Mouse (Mus musculus): Measurements from ENCODE around the gene Ell3. TPM values are rescaled to one million over a fixed set of nuclear protein-coding genes. Genes with fewer than 3 reads are reported as not detected.

Gene Ell3
- polyA plus RNA-seq (2014; fragmentation: Illumina TruSeq; extraction: RNeasy Lipid Tissue Mini Kit (QIAGEN cat#74804)), result 0.74 TPM

DNA sequence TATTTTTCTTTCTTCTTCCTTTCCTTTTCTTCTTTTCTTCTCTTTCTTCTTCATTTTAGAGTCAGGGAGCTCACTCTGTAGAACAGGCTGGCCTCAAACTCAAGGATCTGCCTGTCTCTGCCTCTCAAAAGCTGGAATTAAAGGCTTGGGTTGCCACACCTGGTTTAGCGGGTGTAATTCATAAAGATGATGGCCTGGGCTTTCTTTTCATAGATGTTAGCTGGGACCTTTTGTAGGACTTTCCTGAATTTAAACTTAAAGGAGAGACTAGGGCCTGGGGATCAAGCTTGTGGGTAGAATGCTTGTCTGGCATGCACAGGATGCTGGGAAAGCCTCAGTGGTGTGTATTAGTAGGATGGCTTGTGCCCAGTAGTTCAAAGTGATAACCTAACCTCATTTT, at the start of gene Ell3:
TSS of gene Ell3 (minus strand) at position 101 of the 400 bp plus-strand sequence.

DNA sequence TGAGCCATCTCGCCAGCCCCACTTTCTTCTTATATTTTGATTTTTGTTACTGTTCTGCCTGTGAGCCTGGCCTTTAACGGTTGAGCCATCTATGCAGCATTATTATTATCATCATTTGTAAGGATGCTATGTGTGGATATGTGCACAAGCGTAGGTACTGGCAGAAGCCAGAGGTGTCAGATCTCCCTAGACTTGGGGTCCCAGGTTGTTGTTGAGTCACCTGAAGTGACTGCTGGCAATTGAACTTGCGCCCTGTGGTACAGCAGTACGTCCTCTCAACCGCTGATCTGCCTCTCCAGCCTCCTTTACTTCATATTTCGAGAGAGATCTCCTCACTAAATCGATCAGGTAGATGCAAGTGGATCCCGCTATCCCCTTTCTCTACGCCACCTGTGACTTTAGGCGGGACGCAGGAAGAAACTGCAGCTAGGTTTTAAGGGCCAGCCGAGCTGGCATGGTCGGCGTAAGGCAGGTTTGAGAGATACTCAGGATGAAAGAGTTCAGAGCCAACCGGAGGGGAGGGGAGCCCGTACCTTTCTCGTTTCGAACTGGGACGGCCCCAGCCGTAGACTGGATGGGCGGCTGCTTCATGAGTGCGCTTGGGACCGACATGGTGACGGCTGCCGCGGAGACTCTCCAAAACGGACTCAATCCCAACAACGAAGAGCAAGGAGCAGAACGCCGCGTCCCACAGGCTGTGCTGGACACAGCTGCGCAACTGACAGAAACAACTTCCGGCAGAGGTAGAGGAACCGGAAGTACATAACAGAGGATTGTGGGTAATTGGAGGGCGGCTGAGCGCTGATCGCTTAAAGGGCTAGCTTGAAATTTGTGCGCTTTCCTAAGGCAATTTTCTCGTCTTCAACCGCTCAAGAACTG, 29.5 kb upstream of the Ell3 start, which contains the start of gene Mfap1b:
TSS of gene Mfap1b (minus strand) at position 767 of the 879 bp plus-strand sequence.

DNA sequence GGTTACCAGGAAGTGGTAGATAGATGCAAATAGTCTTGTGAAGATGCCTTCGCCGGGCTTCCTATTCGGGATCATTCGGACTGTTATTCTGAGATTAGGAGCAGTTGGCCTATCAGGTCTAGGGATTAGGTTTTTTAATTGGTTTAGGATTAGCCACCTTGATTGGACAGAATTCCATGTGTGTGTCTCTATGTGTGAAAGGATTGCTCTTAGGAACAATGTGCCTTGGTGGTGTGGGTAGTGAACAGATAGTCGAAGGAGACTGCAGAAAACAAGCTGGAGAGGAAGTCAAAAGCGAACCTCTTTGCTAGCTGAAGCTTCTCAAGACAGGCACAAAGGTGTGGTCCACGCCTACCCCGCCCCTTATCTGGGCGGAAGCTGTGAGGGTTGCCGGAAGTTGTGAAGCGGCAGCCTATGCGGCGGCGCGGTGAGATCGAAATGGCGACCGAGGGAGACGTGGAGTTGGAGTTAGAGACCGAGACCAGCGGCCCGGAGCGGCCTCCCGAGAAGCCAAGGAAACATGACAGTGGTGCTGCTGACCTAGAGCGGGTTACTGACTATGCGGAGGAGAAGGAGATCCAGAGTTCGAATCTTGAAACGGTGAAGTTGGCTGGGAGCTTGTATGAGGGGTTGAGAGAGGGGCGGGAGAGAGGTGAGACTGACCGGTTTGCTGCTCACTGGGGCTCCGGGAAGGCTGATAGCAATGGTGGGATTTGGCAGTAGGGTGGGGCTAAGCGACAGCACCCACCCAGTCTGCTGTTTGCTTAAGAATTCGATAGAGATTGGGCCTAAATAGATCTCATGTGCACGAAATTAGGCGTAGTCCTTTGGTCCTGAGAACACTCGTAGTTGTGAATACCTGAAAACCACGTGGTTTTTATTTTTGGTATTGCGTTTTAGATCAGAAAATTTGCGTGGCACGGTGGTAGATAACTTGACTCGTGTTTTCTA, 12.9 kb upstream of the Ell3 start, which contains the start of gene Serinc4:
TSS of gene Serinc4 (minus strand) at position 90 of the 951 bp plus-strand sequence.

DNA sequence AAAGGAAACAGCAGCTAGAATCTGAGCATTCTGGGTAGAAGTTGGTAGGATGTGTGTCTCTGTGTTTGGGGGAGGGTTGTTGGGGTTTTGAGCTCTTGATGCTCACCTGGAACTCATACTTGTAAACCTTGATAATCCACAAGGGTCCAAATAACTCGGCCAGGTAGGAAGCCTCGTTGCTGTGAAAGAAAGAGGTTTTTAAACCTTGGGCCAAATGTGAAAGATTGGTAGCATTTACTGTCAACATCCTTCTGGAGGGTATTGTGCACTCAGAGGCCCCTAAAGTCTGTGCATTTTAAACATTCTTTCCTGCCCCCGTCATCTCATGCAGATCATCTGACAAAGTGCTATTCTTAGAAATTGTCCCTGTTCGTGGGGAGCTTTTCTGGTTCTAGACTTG, 8.9 kb upstream of the Ell3 start, which contains the start of gene Hypk:
TSS of gene Hypk (plus strand) at position 301 of the 400 bp plus-strand sequence.

DNA sequence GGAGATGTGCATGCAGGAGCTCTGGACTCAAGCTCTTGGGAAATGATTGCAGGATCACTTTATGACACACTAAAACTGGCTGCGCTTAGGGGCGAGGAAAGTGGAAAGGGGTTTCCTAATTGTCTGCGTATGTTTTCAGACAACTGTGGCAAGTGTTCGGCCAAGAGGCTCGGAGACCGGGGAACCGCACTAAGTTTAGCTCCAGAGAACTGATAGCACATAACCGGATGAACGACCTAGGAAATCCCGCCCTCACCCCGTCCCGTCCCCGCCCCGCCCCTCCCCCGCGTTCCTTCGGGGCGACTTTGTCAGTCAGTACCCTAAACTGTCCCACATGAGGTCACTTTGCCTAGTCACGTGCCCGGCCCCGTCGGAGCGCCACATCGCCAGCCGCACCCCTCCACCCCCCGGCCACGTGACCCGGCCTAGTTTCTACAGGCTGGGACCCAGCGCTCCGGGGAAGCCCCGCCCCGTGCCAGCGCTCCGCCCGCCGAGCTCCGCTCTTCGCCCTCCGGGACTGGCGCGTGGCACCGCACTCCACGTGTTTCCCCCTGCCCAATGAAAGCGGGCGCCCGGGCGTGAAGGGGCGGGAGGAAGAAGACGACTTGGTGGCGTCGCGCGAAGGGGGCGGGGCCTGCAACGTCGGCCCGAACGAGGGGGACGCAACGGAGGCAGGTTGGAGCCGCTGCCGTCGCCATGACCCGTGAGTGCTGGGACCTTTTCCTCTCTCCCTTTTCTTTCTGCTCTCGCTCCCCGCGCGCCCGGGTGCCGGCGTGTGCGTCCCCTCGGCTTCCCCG, 4.9 kb upstream of the Ell3 start, which contains the start of gene Serf2:
TSS of gene Serf2 (plus strand) at position 457 of the 797 bp plus-strand sequence.

DNA sequence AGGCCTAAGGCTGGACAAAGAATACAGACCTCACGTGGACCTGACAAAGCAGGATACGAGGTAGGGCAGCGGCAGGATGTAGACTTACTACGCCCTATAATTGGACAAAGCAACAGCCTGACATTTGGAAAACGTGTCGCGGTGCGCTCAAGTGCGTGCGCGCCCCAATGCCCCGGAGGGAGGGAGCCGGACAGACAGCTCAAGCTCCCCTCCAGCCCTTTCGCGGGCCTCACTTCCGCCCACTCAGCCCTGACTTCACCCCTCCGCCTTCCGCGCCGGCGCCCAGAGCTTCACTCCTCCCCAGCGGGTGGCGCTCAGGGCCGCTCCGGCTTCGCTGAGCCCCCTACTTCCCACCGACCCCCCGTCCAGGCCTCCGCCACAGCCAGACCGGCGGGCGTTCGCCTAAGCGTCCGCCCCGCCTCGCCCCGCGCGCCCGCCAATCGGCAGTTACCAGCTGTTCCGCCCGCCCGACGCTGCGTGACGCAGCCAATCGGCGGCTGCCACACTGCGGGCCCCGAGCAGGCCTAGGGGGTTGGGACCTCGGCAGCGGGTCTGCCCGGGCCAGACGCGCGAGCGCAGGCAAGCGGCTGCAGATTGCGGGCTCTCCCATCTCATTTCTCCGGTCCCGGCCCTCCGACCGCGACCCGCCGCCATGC, 30.6 kb downstream of the Ell3 start, which contains the start of the genes Pdia3 and Catsper2:
TSS of gene Pdia3 (plus strand) at position 389 of the 656 bp plus-strand sequence.
TSS of gene Catsper2 (minus strand) at position 406 of the 656 bp plus-strand sequence.

Other genes starting within 250 kb of the Ell3 start
- 23.7 TPM for gene Trp53bp1, start 172.9 kb downstream of the Ell3 start, polyA plus RNA-seq (2014; fragmentation: Illumina TruSeq; extraction: RNeasy Lipid Tissue Mini Kit (QIAGEN cat#74804))
- 1.8 TPM for gene Map1a, start 154.7 kb downstream of the Ell3 start, polyA plus RNA-seq (2014; fragmentation: Illumina TruSeq; extraction: RNeasy Lipid Tissue Mini Kit (QIAGEN cat#74804))
- gene Ppip5k1, start 88.9 kb downstream of the Ell3 start, polyA plus RNA-seq (2014; fragmentation: Illumina TruSeq; extraction: RNeasy Lipid Tissue Mini Kit (QIAGEN cat#74804)), result 6.1 TPM
- gene Ckmt1, start 86.6 kb downstream of the Ell3 start, polyA plus RNA-seq (2014; fragmentation: Illumina TruSeq; extraction: RNeasy Lipid Tissue Mini Kit (QIAGEN cat#74804)), result 0.60 TPM
- not detected for gene Strc, start 57.1 kb downstream of the Ell3 start, polyA plus RNA-seq (2014; fragmentation: Illumina TruSeq; extraction: RNeasy Lipid Tissue Mini Kit (QIAGEN cat#74804))
- 2,346 TPM for gene Pdia3, start 30.5 kb downstream of the Ell3 start, polyA plus RNA-seq (2014; fragmentation: Illumina TruSeq; extraction: RNeasy Lipid Tissue Mini Kit (QIAGEN cat#74804))
- 1.3 TPM for gene Catsper2, start 30.5 kb downstream of the Ell3 start, polyA plus RNA-seq (2014; fragmentation: Illumina TruSeq; extraction: RNeasy Lipid Tissue Mini Kit (QIAGEN cat#74804))
- gene Serf2, start 4.9 kb upstream of the Ell3 start, polyA plus RNA-seq (2014; fragmentation: Illumina TruSeq; extraction: RNeasy Lipid Tissue Mini Kit (QIAGEN cat#74804)), result 84.3 TPM
- gene Hypk, start 9.0 kb upstream of the Ell3 start, polyA plus RNA-seq (2014; fragmentation: Illumina TruSeq; extraction: RNeasy Lipid Tissue Mini Kit (QIAGEN cat#74804)), result 36.4 TPM
- not detected for gene Serinc4, start 12.5 kb upstream of the Ell3 start, polyA plus RNA-seq (2014; fragmentation: Illumina TruSeq; extraction: RNeasy Lipid Tissue Mini Kit (QIAGEN cat#74804))
- gene Mfap1b, start 29.8 kb upstream of the Ell3 start, polyA plus RNA-seq (2014; fragmentation: Illumina TruSeq; extraction: RNeasy Lipid Tissue Mini Kit (QIAGEN cat#74804)), result 75.0 TPM
- 105 TPM for gene Mfap1a, start 62.4 kb upstream of the Ell3 start, polyA plus RNA-seq (2014; fragmentation: Illumina TruSeq; extraction: RNeasy Lipid Tissue Mini Kit (QIAGEN cat#74804))
- gene Wdr76, start 62.4 kb upstream of the Ell3 start, polyA plus RNA-seq (2014; fragmentation: Illumina TruSeq; extraction: RNeasy Lipid Tissue Mini Kit (QIAGEN cat#74804)), result 28.8 TPM

Measured in ovary, adult 10 weeks (tissue).